Mouse (Mus musculus): ENCODE data around the gene Strc. TPM values are rescaled to one million over a fixed set of nuclear protein-coding genes. Genes with fewer than 3 reads are reported as not detected.

The Strc gene
- total RNA-seq, 1 experiment from 2014 or later: not detected

GRCm38 (mm10) chr2:121358381-121358780, 28.6 kb downstream of the Strc start:
- ATAC-seq (ENCODE audit: extremely low read depth, insufficient number of reproducible peaks, low FRiP score, poor library complexity, severe bottlenecking): no peak

- no peak for ATAC-seq (ENCODE audit: extremely low read depth, insufficient number of reproducible peaks, low FRiP score, poor library complexity, severe bottlenecking)
Measured at GRCm38 (mm10) chr2:121357961-121358360, 29.0 kb downstream of the Strc start.

GRCm38 (mm10) chr2:121357494-121357893, 29.5 kb downstream of the Strc start, which contains the start of gene Ckmt1:
Ckmt1 (plus strand) TSS chr2:121357714.
- ATAC-seq (ENCODE audit: extremely low read depth, insufficient number of reproducible peaks, low FRiP score, poor library complexity, severe bottlenecking): no peak

- peak; percentile 98 for ATAC-seq (ENCODE audit: extremely low read depth, insufficient number of reproducible peaks, low FRiP score, poor library complexity, severe bottlenecking)
Measured at GRCm38 (mm10) chr2:121354820-121355592, 32.0 kb downstream of the Strc start, which contains the start of gene Ppip5k1. Ppip5k1 (minus strand) TSS chr2:121355396.

- no peak for ATAC-seq (ENCODE audit: extremely low read depth, insufficient number of reproducible peaks, low FRiP score, poor library complexity, severe bottlenecking)
Measured at GRCm38 (mm10) chr2:121354378-121354777, 32.6 kb downstream of the Strc start.

- no peak for ATAC-seq (ENCODE audit: extremely low read depth, insufficient number of reproducible peaks, low FRiP score, poor library complexity, severe bottlenecking)
Measured at GRCm38 (mm10) chr2:121353156-121353555, 33.8 kb downstream of the Strc start.

- ATAC-seq (ENCODE audit: extremely low read depth, insufficient number of reproducible peaks, low FRiP score, poor library complexity, severe bottlenecking): no peak
Measured at GRCm38 (mm10) chr2:121339057-121339456, 47.9 kb downstream of the Strc start.

GRCm38 (mm10) chr2:121329492-121329891, 57.5 kb downstream of the Strc start:
- no peak for ATAC-seq (ENCODE audit: extremely low read depth, insufficient number of reproducible peaks, low FRiP score, poor library complexity, severe bottlenecking)

- ATAC-seq (ENCODE audit: extremely low read depth, insufficient number of reproducible peaks, low FRiP score, poor library complexity, severe bottlenecking): no peak
Measured at GRCm38 (mm10) chr2:121323693-121324470, 63.1 kb downstream of the Strc start.

GRCm38 (mm10) chr2:121323041-121323440, 63.9 kb downstream of the Strc start:
- ATAC-seq (ENCODE audit: extremely low read depth, insufficient number of reproducible peaks, low FRiP score, poor library complexity, severe bottlenecking): no peak

GRCm38 (mm10) chr2:121316278-121316677, 70.7 kb downstream of the Strc start:
- ATAC-seq (ENCODE audit: extremely low read depth, insufficient number of reproducible peaks, low FRiP score, poor library complexity, severe bottlenecking): no peak

Other genes starting within 250 kb of the Strc start
- 12.7 and 14.1 TPM in 2 replicates for gene Adal, start 246.7 kb downstream of the Strc start, total RNA-seq (2017)
- 5.9 and 9.7 TPM in 2 replicates for gene Lcmt2, start 246.5 kb downstream of the Strc start, total RNA-seq (2017)
- 67.0 and 73.2 TPM in 2 replicates for gene Tubgcp4, start 216.5 kb downstream of the Strc start, total RNA-seq (2017)
- 46.9 and 50.3 TPM in 2 replicates for gene Zscan29, start 216.0 kb downstream of the Strc start, total RNA-seq (2017)
- gene Trp53bp1, start 115.8 kb downstream of the Strc start, total RNA-seq (2017): 43.3 and 53.2 TPM in 2 replicates
- not detected in 2 replicates for gene Map1a, start 97.6 kb downstream of the Strc start, total RNA-seq (2017)
- 12.8 and 14.2 TPM in 2 replicates for gene Ppip5k1, start 31.8 kb downstream of the Strc start, total RNA-seq (2017)
- not detected in 2 replicates for gene Ckmt1, start 29.5 kb downstream of the Strc start, total RNA-seq (2017)
- 81.0 and 85.3 TPM in 2 replicates for gene Pdia3, start 26.6 kb upstream of the Strc start, total RNA-seq (2017)
- gene Catsper2, start 26.6 kb upstream of the Strc start, total RNA-seq (2017): 2.8 and 3.1 TPM in 2 replicates
- 36.3 and 45.4 TPM in 2 replicates for gene Ell3, start 57.1 kb upstream of the Strc start, total RNA-seq (2017)
- gene Serf2, start 62.0 kb upstream of the Strc start, total RNA-seq (2017): 101 and 116 TPM in 2 replicates
- 96.9 and 98.5 TPM in 2 replicates for gene Hypk, start 66.1 kb upstream of the Strc start, total RNA-seq (2017)
- gene Serinc4, start 69.6 kb upstream of the Strc start, total RNA-seq (2017): 2.0 and 4.2 TPM in 2 replicates
- gene Mfap1b, start 86.9 kb upstream of the Strc start, total RNA-seq (2017): 120 and 128 TPM in 2 replicates
- gene Mfap1a, start 119.5 kb upstream of the Strc start, total RNA-seq (2017): 80.3 and 92.3 TPM in 2 replicates
- gene Wdr76, start 119.6 kb upstream of the Strc start, total RNA-seq (2017): 11.2 and 11.4 TPM in 2 replicates